Mouse (Mus musculus) heart, adult 2 months (tissue): ENCODE data around the gene Otud7b. TPM values are rescaled to one million over a fixed set of nuclear protein-coding genes. Genes with fewer than 3 reads are reported as not detected.

Experiments used
- DNase-seq, 2 experiments: peaks; one replicate each; pipeline ENCODE4 v3.0.0; 2021
- H3K27ac ChIP-seq: fragments of 200-600 bp; 2 replicates; pipeline ENCODE4 v1.8.1; 2022
- H3K27me3 ChIP-seq: fragments of 200-500 bp; 2 replicates; pipeline ENCODE4 v1.6.1; 2012; ENCODE audit warnings: mild to moderate bottlenecking, low read length, inconsistent platforms, mixed read lengths; ENCODE audit not compliant: control insufficient read depth, insufficient read depth
- H3K36me3 ChIP-seq: fragments of 200-500 bp; 2 replicates; pipeline ENCODE4 v1.6.1; 2012; ENCODE audit warnings: low read length, inconsistent platforms; ENCODE audit not compliant: control insufficient read depth, insufficient read depth
- H3K4me1 ChIP-seq: fragments of 200-500 bp; 2 replicates; pipeline ENCODE4 v1.6.1; 2011; ENCODE audit warnings: low read length; ENCODE audit not compliant: control insufficient read depth, insufficient read depth
- H3K4me3 ChIP-seq: fragments of 200-600 bp; 2 replicates; pipeline ENCODE4 v1.8.1; 2022
- H3K79me2 ChIP-seq: fragments of 200-500 bp; replicated peaks from 2 replicates; pipeline ENCODE4 v1.6.1; 2012; ENCODE audit warnings: mild to moderate bottlenecking, inconsistent platforms, low read length, moderate library complexity, mixed read lengths; ENCODE audit not compliant: control insufficient read depth, insufficient read depth
- H3K9ac ChIP-seq: fragments of 200-500 bp; 2 replicates; pipeline ENCODE4 v1.6.1; 2012; ENCODE audit warnings: low read depth, mild to moderate bottlenecking, control low read depth, inconsistent platforms, low read length, mixed read lengths
- CTCF ChIP-seq: fragments of 200-600 bp; IDR thresholded peaks from 2 replicates; pipeline ENCODE4 v1.8.1; 2022; ENCODE audit warnings: antibody characterized with exemption, mild to moderate bottlenecking, moderate library complexity
- EP300 ChIP-seq: fragments of 200-500 bp; IDR thresholded peaks from 2 replicates; pipeline ENCODE4 v1.6.1; 2011; ENCODE audit warnings: low read depth, low read length, control low read depth; ENCODE audit not compliant: insufficient read depth
- POLR2A ChIP-seq: fragments of 200-500 bp; IDR thresholded peaks from 2 replicates; pipeline ENCODE4 v1.6.1; 2011; ENCODE audit warnings: mild to moderate bottlenecking, low read depth, low read length, control low read depth; ENCODE audit not compliant: insufficient read depth
- WGBS: fragments of 180-500 bp; shearing (Covaris S2); methylation state at CpG from one replicate; pipeline ENCODE4 v1.1.7; 2018; 5-methylcytosine and 5-hydroxymethylcytosine counted together
- intact Hi-C: fragments of 180-260 bp; cut with DNase I; formaldehyde crosslinking; loops from one replicate; pipeline ENCODE4 v1.15.1; 2025
- polyA plus RNA-seq: library from polyadenylated mRNA; depleted of rRNA; stranded (reverse); fragments of >200 nt; gene quantifications from 2 replicates; pipeline ENCODE4 v1.2.3, GENCODE M21; 2012; rRNA removed
- total RNA-seq, 2 experiments: library from RNA; stranded (reverse); gene quantifications; 2 replicates each; pipeline ENCODE4 v1.2.3; 2021

Gene Otud7b
- total and polyA plus RNA-seq, 3 experiments = 10.9 to 57.4 (median 46.0) TPM

DNA sequence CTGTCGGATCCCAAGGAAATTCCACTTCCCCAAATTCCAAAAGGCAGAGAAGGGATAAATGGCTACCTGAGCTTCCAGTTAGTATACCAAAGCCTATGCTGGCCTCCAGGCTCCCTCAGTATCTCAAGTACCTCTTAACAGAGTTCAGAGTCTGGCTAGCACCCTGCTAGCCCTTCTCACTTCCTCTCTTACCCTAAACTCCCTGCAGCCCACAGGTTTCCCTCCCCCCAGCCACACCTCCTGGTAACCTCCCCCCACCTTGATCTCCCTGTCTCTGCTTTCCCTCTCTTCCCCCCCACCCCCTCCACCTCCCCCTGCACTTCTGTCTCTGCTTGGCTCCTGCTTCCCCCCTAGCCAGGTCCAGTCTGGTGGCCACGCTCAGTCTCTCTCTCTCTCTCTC, 95.4 kb downstream of the Otud7b start:
- Histone ChIP-seq H3K79me2 (no peaks in the 10 kb centered on the region), H3K9ac (no peak overlapping the region), H3K36me3 (no peaks in the 10 kb centered on the region), H3K27ac (no peak overlapping the region), H3K27me3 (no peaks in the 10 kb centered on the region), H3K4me1 (no peaks in the 10 kb centered on the region), H3K4me3 (no peak overlapping the region)
- WGBS = 38% methylated on average over 2 of the region's 2 CpGs
- intact Hi-C loops = no loop called here
- TF ChIP-seq POLR2A (no peak), EP300 (no peak), CTCF (no peak)
- DNase-seq = no peak

DNA sequence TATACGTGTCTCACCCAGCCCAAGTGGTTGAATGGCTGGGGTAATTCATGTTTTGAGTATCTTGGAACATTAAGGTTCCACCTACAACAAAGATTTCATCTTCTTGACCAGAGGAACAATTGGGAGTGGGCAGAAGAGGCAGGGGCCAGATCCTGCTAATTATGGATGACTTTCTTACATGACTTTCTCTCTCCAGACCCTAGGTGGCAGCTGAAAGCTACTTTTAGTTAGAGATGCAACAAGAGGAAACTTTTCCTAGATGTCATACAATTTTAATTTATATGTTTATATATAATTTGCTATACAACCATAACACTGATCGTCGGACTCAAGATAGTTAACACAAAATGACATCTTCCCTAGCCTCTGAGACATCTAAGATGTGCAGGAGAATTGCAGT, 103.5 kb downstream of the Otud7b start:
- DNase-seq = no peak
- 81% methylated on average over 3 of the region's 3 CpGs for WGBS
- H3K79me2 ChIP-seq = no peaks in the 10 kb centered on the region
- H3K27ac ChIP-seq = no peak overlapping the region
- TF ChIP-seq POLR2A (no peak), CTCF (peak; percentile 46), EP300 (no peak)
- H3K9ac ChIP-seq = no peak overlapping the region
- no peaks in the 10 kb centered on the region for H3K4me1 ChIP-seq
- no peak overlapping the region for H3K4me3 ChIP-seq
- H3K36me3 ChIP-seq = no peaks in the 10 kb centered on the region
- intact Hi-C loops = no loop called here
- H3K27me3 ChIP-seq = no peaks in the 10 kb centered on the region

- peak; percentile 43 for TF ChIP-seq CTCF
- no peak for TF ChIP-seq POLR2A
- no peak for TF ChIP-seq EP300
- Histone ChIP-seq H3K4me3 (no peak overlapping the region), H3K79me2 (no peaks in the 10 kb centered on the region), H3K36me3 (no peaks in the 10 kb centered on the region), H3K4me1 (no peaks in the 10 kb centered on the region), H3K9ac (no peak overlapping the region), H3K27ac (no peak overlapping the region), H3K27me3 (no peaks in the 10 kb centered on the region)
- no peak for DNase-seq
- intact Hi-C loops = no loop called here
- WGBS = 28% methylated on average over 15 of the region's 15 CpGs
Measured at GRCm38 (mm10) chr3:96209242-96209641, 104.9 kb downstream of the Otud7b start.

Other genes starting within 250 kb of the Otud7b start
- 10 to 100 TPM; 19.4 to 24.0 TPM for gene Prpf3, start 248.6 kb upstream of the Otud7b start, total RNA-seq
- gene Prpf3, start 248.6 kb upstream of the Otud7b start, polyA plus RNA-seq = 9.3 and 13.2 TPM in 2 replicates
- 100 to 1,000 TPM; 314 to 350 TPM for gene Mrps21, start 233.0 kb upstream of the Otud7b start, total RNA-seq
- 174 and 218 TPM in 2 replicates for gene Mrps21, start 233.0 kb upstream of the Otud7b start, polyA plus RNA-seq
- 10 to 100 TPM in 1 of 2 experiments, 1 to 10 TPM in 1; 5.1 to 27.0 TPM for gene Ciart, start 222.3 kb upstream of the Otud7b start, total RNA-seq
- gene Ciart, start 222.3 kb upstream of the Otud7b start, polyA plus RNA-seq = 5.0 and 7.7 TPM in 2 replicates
- gene BC028528, start 212.5 kb upstream of the Otud7b start, total RNA-seq = 1 to 10 TPM; 8.5 to 9.0 TPM
- 14.5 and 29.8 TPM in 2 replicates for gene BC028528, start 212.5 kb upstream of the Otud7b start, polyA plus RNA-seq
- gene Aph1a, start 210.6 kb upstream of the Otud7b start, total RNA-seq = 100 to 1,000 TPM in 1 of 2 experiments, 10 to 100 TPM in 1; 99.9 to 121 TPM
- 98.7 and 120 TPM in 2 replicates for gene Aph1a, start 210.6 kb upstream of the Otud7b start, polyA plus RNA-seq
- gene Car14, start 199.8 kb upstream of the Otud7b start, total RNA-seq = 100 to 1,000 TPM; 146 to 208 TPM
- 227 and 279 TPM in 2 replicates for gene Car14, start 199.8 kb upstream of the Otud7b start, polyA plus RNA-seq
- 10 to 100 TPM; 83.0 to 90.9 TPM for gene Anp32e, start 175.3 kb upstream of the Otud7b start, total RNA-seq
- 15.5 and 29.9 TPM in 2 replicates for gene Anp32e, start 175.3 kb upstream of the Otud7b start, polyA plus RNA-seq
- gene Plekho1, start 108.5 kb upstream of the Otud7b start, total RNA-seq = 10 to 100 TPM; 65.4 to 67.5 TPM
- gene Plekho1, start 108.5 kb upstream of the Otud7b start, polyA plus RNA-seq = 82.8 and 110 TPM in 2 replicates
- 10 to 100 TPM; 23.0 to 24.5 TPM for gene Vps45, start 46.1 kb upstream of the Otud7b start, total RNA-seq
- gene Vps45, start 46.1 kb upstream of the Otud7b start, polyA plus RNA-seq = 4.3 and 7.1 TPM in 2 replicates
- 1 to 10 TPM; 2.1 to 3.5 TPM for gene Mtmr11, start 57.5 kb downstream of the Otud7b start, total RNA-seq
- gene Mtmr11, start 57.5 kb downstream of the Otud7b start, polyA plus RNA-seq = 5.5 and 11.7 TPM in 2 replicates
- 10 to 100 TPM; 15.7 to 16.5 TPM for gene Sf3b4, start 67.8 kb downstream of the Otud7b start, total RNA-seq
- gene Sf3b4, start 67.8 kb downstream of the Otud7b start, polyA plus RNA-seq = 19.2 and 23.0 TPM in 2 replicates
- 1 to 10 TPM; 3.4 to 5.4 TPM for gene Sv2a, start 76.6 kb downstream of the Otud7b start, total RNA-seq
- 4.5 and 5.7 TPM in 2 replicates for gene Sv2a, start 76.6 kb downstream of the Otud7b start, polyA plus RNA-seq
- gene Bola1, start 115.2 kb downstream of the Otud7b start, total RNA-seq = 10 to 100 TPM; 22.6 to 28.7 TPM
- 22.3 and 36.0 TPM in 2 replicates for gene Bola1, start 115.2 kb downstream of the Otud7b start, polyA plus RNA-seq
- gene Hist2h2ab, start 115.3 kb downstream of the Otud7b start, total RNA-seq = 1 to 10 TPM; 1.9 to 2.0 TPM
- gene Hist2h2ab, start 115.3 kb downstream of the Otud7b start, polyA plus RNA-seq = 0.35 TPM in 1 of 2 replicates, not detected in the other
- gene Hist2h2ac, start 116.4 kb downstream of the Otud7b start, total RNA-seq = 10 to 100 TPM; 18.1 to 26.3 TPM
- gene Hist2h2ac, start 116.4 kb downstream of the Otud7b start, polyA plus RNA-seq = 1.3 and 1.5 TPM in 2 replicates
- 10 to 100 TPM in 1 of 2 experiments, 1 to 10 TPM in 1; 9.4 to 10.1 TPM for gene Hist2h2be, start 116.6 kb downstream of the Otud7b start, total RNA-seq
- gene Hist2h2be, start 116.6 kb downstream of the Otud7b start, polyA plus RNA-seq = 6.9 and 11.9 TPM in 2 replicates
- 1 to 10 TPM; 5.5 to 6.2 TPM for gene Hist2h3c2, start 134.6 kb downstream of the Otud7b start, total RNA-seq
- 9.2 and 12.0 TPM in 2 replicates for gene Hist2h3c2, start 134.6 kb downstream of the Otud7b start, polyA plus RNA-seq
- 100 to 1,000 TPM; 189 to 218 TPM for gene Hist2h2aa2, start 135.7 kb downstream of the Otud7b start, total RNA-seq
- gene Hist2h2aa2, start 135.7 kb downstream of the Otud7b start, polyA plus RNA-seq = 33.9 and 73.5 TPM in 2 replicates
- 10 to 100 TPM in 1 of 2 experiments, 1 to 10 TPM in 1; 7.1 to 13.0 TPM for gene Hist2h2aa1, start 141.0 kb downstream of the Otud7b start, total RNA-seq
- gene Hist2h2aa1, start 141.0 kb downstream of the Otud7b start, polyA plus RNA-seq = 60.4 and 124 TPM in 2 replicates
- gene Hist2h3c1, start 142.2 kb downstream of the Otud7b start, total RNA-seq = not detected
- gene Hist2h3c1, start 142.2 kb downstream of the Otud7b start, polyA plus RNA-seq = not detected in 2 replicates
- 10 to 100 TPM; 11.6 to 14.0 TPM for gene Hist2h4, start 158.8 kb downstream of the Otud7b start, total RNA-seq
- 1.1 and 1.4 TPM in 2 replicates for gene Hist2h4, start 158.8 kb downstream of the Otud7b start, polyA plus RNA-seq
- 10 to 100 TPM; 11.5 to 18.3 TPM for gene Hist2h3b, start 164.1 kb downstream of the Otud7b start, total RNA-seq
- 0.94 and 5.2 TPM in 2 replicates for gene Hist2h3b, start 164.1 kb downstream of the Otud7b start, polyA plus RNA-seq
- gene Hist2h2bb, start 165.2 kb downstream of the Otud7b start, total RNA-seq = 10 to 100 TPM; 34.1 to 34.7 TPM
- gene Hist2h2bb, start 165.2 kb downstream of the Otud7b start, polyA plus RNA-seq = 1.2 TPM in 1 of 2 replicates, not detected in the other
- gene Fcgr1, start 189.4 kb downstream of the Otud7b start, total RNA-seq = 1 to 10 TPM; 1.2 to 1.3 TPM
- 1.1 and 2.4 TPM in 2 replicates for gene Fcgr1, start 189.4 kb downstream of the Otud7b start, polyA plus RNA-seq